Mouse (Mus musculus) testis, adult 2 months (tissue): Measurements from ENCODE around the gene Nrp1.

Experiments used
- CTCF ChIP-seq: fragments of 200-500 bp; IDR thresholded peaks from 2 replicates; pipeline ENCODE4 v1.5.1; 2012; ENCODE audit warnings: low read depth, mild to moderate bottlenecking, inconsistent platforms, low read length, moderate library complexity; ENCODE audit not compliant: control insufficient read depth, insufficient read depth, insufficient replicate concordance
- POLR2A ChIP-seq: fragments of 200-500 bp; IDR thresholded peaks from 2 replicates; pipeline ENCODE4 v1.6.1; 2012; ENCODE audit warnings: low read depth, mild to moderate bottlenecking, inconsistent platforms, low read length, moderate library complexity; ENCODE audit not compliant: control insufficient read depth

DNA sequence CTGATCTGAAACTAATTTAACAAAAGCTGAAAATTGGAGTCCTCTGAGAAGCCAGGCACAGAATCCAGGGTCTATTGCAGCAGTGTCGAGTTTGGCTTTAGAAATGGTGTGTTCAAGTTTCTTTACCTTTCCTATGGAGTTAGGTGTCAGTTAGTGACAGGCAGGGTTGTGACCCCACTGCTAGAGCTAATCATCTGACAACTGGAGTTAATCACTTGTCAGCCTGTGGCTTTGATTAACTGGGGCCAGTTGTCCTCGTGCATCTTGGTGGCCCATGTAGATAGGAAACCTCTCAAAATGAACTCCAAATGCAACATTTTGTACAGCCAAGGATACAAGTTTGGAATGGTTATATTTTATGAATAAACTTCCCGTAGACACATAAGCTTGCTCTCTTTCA, 39.0 kb downstream of the Nrp1 start:
- no peak for TF ChIP-seq CTCF
- no peak for TF ChIP-seq POLR2A
